Mouse (Mus musculus) thymus, adult 2 months (tissue): ENCODE results near the gene Cmtm2a. TPM values are rescaled to one million over a fixed set of nuclear protein-coding genes. Genes with fewer than 3 reads are reported as not detected.
A peak's percentile ranks its signal among the peaks of the same experiment; 100 is the strongest.
"Not testable (repeated sequence)": the region's sequence is repeated elsewhere in the genome, so short reads cannot be mapped to it uniquely, and the experiment has no call there.

Experiments
- DNase-seq: peaks from one replicate; pipeline ENCODE4 v3.0.0; 2021
- H3K27ac ChIP-seq: fragments of 200-500 bp; 2 replicates; pipeline ENCODE4 v1.5.1; 2012; ENCODE audit warnings: low read length, control low read depth; ENCODE audit not compliant: control insufficient read depth, insufficient read depth
- H3K27me3 ChIP-seq: fragments of 200-500 bp; 2 replicates; pipeline ENCODE4 v1.6.1; 2012; ENCODE audit warnings: mild to moderate bottlenecking, low read length, moderate library complexity, mixed read lengths; ENCODE audit not compliant: control insufficient read depth, insufficient read depth
- H3K36me3 ChIP-seq: fragments of 200-500 bp; 2 replicates; pipeline ENCODE4 v1.6.1; 2012; ENCODE audit warnings: mild to moderate bottlenecking, low read length, moderate library complexity; ENCODE audit not compliant: control insufficient read depth, insufficient read depth
- H3K4me1 ChIP-seq: fragments of 200-500 bp; replicated peaks from 2 replicates; pipeline ENCODE4 v1.6.1; 2012; ENCODE audit warnings: low read length; ENCODE audit not compliant: control insufficient read depth, insufficient read depth
- H3K4me3 ChIP-seq: fragments of 200-500 bp; 2 replicates; pipeline ENCODE4 v1.5.1; 2012; ENCODE audit warnings: mild to moderate bottlenecking, low read length, control low read depth, moderate library complexity; ENCODE audit not compliant: control insufficient read depth, insufficient read depth
- CTCF ChIP-seq: fragments of 200-500 bp; IDR thresholded peaks from 2 replicates; pipeline ENCODE4 v1.5.1; 2012; ENCODE audit warnings: mild to moderate bottlenecking, control low read depth, low read length, moderate library complexity, borderline replicate concordance; ENCODE audit not compliant: control insufficient read depth, poor library complexity, insufficient read depth; ENCODE audit errors: extremely low read depth
- POLR2A ChIP-seq: fragments of 200-500 bp; IDR thresholded peaks from 2 replicates; pipeline ENCODE4 v1.6.1; 2012; ENCODE audit warnings: mild to moderate bottlenecking, low read length, control low read depth, moderate library complexity; ENCODE audit not compliant: control insufficient read depth, poor library complexity, insufficient read depth; ENCODE audit errors: extremely low read depth
- WGBS: fragments of 180-500 bp; shearing (Covaris S2); methylation state at CpG from one replicate; pipeline ENCODE4 v1.1.7; 2018; 5-methylcytosine and 5-hydroxymethylcytosine counted together
- polyA plus RNA-seq: library from polyadenylated mRNA; depleted of rRNA; stranded (reverse); fragments of >200 nt; gene quantifications from 2 replicates; pipeline ENCODE4 v1.2.3, GENCODE M21; 2012; rRNA removed

Gene Cmtm2a
- polyA plus RNA-seq, result 0.12 TPM in 1 of 2 replicates, not detected in the other

GRCm38 (mm10) chr8:104293081-104293480, at the start of gene Cmtm2a:
TSS of gene Cmtm2a (minus strand) at chr8:104293181.
- H3K27ac ChIP-seq, H3K4me1 ChIP-seq, H3K36me3 ChIP-seq, H3K4me3 ChIP-seq, H3K27me3 ChIP-seq, DNase-seq: not testable (repeated sequence)
- 85% methylated on average over 12 of the region's 12 CpGs for WGBS

GRCm38 (mm10) chr8:104342426-104342825, 49.4 kb upstream of the Cmtm2a start:
- H3K4me1 ChIP-seq, result peaks cover 17% of the 10 kb centered on the region

GRCm38 (mm10) chr8:104341678-104342077, 48.7 kb upstream of the Cmtm2a start:
- H3K36me3 ChIP-seq, result no peaks in the 10 kb centered on the region
- no peak for TF ChIP-seq CTCF
- no peak for TF ChIP-seq POLR2A
- no peaks in the 10 kb centered on the region for H3K27me3 ChIP-seq
- no peak for DNase-seq
- H3K4me1 ChIP-seq, result peaks cover 17% of the 10 kb centered on the region
- WGBS, result 87% methylated on average over 6 of the region's 6 CpGs
- no peak overlapping the region for H3K4me3 ChIP-seq
- H3K27ac ChIP-seq, result no peak overlapping the region

More at GRCm38 (mm10) chr8:104342426-104342825, 49.4 kb upstream of the Cmtm2a start:
- Histone ChIP-seq H3K4me3 (no peak overlapping the region), H3K27ac (no peak overlapping the region), H3K36me3 (no peaks in the 10 kb centered on the region), H3K27me3 (no peaks in the 10 kb centered on the region)
- no peak for DNase-seq
- TF ChIP-seq POLR2A (no peak), CTCF (no peak)
- 80% methylated on average over 5 of the region's 5 CpGs for WGBS

GRCm38 (mm10) chr8:104341106-104341561, 48.2 kb upstream of the Cmtm2a start:
- 5% methylated on average over 24 of the region's 24 CpGs for WGBS
- H3K4me3 ChIP-seq, result peak overlapping the region; percentile 52
- H3K27ac ChIP-seq, result no peak overlapping the region
- no peak for TF ChIP-seq CTCF
- TF ChIP-seq POLR2A, result no peak
- H3K36me3 ChIP-seq, result no peaks in the 10 kb centered on the region
- DNase-seq, result no peak
- H3K4me1 ChIP-seq, result peaks cover 17% of the 10 kb centered on the region
- no peaks in the 10 kb centered on the region for H3K27me3 ChIP-seq

- 1% methylated on average over 52 of the region's 54 CpGs for WGBS
- peaks cover 17% of the 10 kb centered on the region for H3K4me1 ChIP-seq
- no peak overlapping the region for H3K27ac ChIP-seq
- H3K4me3 ChIP-seq, result peak overlapping the region; percentile 52
- TF ChIP-seq CTCF, result peak; percentile 85; the same call in 1 of the 2 replicates
- no peak for TF ChIP-seq POLR2A
- H3K36me3 ChIP-seq, result no peaks in the 10 kb centered on the region
- peak; percentile 82 for DNase-seq
- no peaks in the 10 kb centered on the region for H3K27me3 ChIP-seq
Observed at GRCm38 (mm10) chr8:104340233-104341105, 47.5 kb upstream of the Cmtm2a start.

GRCm38 (mm10) chr8:104339983-104340232, 46.9 kb upstream of the Cmtm2a start:
- no peak for DNase-seq
- Histone ChIP-seq H3K4me1 (peaks cover 17% of the 10 kb centered on the region), H3K4me3 (peak overlapping the region; percentile 52), H3K27ac (no peak overlapping the region), H3K36me3 (no peaks in the 10 kb centered on the region), H3K27me3 (no peaks in the 10 kb centered on the region)
- no peak for TF ChIP-seq CTCF
- no peak for TF ChIP-seq POLR2A
- WGBS, result 7% methylated on average over 6 of the region's 6 CpGs

- no peak for TF ChIP-seq CTCF
- TF ChIP-seq POLR2A, result no peak
- H3K27ac ChIP-seq, result no peak within 1 kb of the TSS
- DNase-seq, result no peak
- H3K4me3 ChIP-seq, result peak within 1 kb of the TSS; percentile 52
- no peaks in the 10 kb centered on the region for H3K27me3 ChIP-seq
- 40% methylated on average over 18 of the region's 18 CpGs for WGBS
- peaks cover 17% of the 10 kb centered on the region for H3K4me1 ChIP-seq
- H3K36me3 ChIP-seq, result no peaks in the 10 kb centered on the region
Observed at GRCm38 (mm10) chr8:104339229-104339982, 46.4 kb upstream of the Cmtm2a start, which contains the start of gene Cmtm3. TSS of gene Cmtm3 (plus strand) at chr8:104339410.
